Mouse (Mus musculus): Measurements from ENCODE around the gene Ifnar2.

DNA sequence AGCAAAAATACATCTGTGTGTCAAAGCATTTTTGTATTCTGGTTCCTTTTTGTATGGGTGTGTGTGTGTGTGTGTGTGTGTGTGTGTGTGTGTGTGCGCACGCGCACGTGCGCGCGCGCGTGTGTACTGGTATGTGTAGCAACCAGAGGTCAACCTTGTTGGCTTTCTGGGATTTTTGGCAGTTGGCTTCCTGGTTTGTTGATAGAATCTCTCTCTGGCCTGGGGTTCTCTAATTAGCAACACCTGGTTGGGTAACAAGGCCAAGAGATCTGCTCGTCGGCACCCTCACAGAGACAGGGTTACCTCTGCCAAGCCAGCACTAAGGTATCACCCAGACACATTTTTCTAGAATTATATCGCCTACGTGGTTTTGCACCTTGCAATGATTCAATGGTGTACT, 13.1 kb upstream of the Ifnar2 start:
- TF ChIP-seq CTCF (IDR thresholded peaks at IDR 0.05; ENCODE audit: low read depth) (no peak), EP300 (IDR thresholded peaks at IDR 0.05; ENCODE audit: low read depth) (no peak)
